Mouse (Mus musculus) megakaryocyte-erythroid progenitor cell, adult 5 weeks (primary cell): Measurements from ENCODE around the gene Ankrd54. TPM values are rescaled to one million over a fixed set of nuclear protein-coding genes. Genes with fewer than 3 reads are reported as not detected.

ENCODE experiments used
- polyA plus RNA-seq: library from polyadenylated mRNA; stranded (reverse); fragments of >175 nt; gene quantifications from 2 replicates; pipeline ENCODE4 v1.2.3, GENCODE M21; 2012

The Ankrd54 gene
- 50.6 and 52.5 TPM in 2 replicates for polyA plus RNA-seq

GRCm38 (mm10) chr15:79062376-79063159 is at the start of gene Ankrd54:
Gene Ankrd54 (minus strand): TSS chr15:79062893.

GRCm38 (mm10) chr15:79108421-79109320 is 46.0 kb upstream of the Ankrd54 start, which contains the start of gene Micall1:
Gene Micall1 (plus strand): TSS chr15:79108898.

GRCm38 (mm10) chr15:79074913-79075532 is 12.3 kb upstream of the Ankrd54 start, which contains the start of gene Eif3l:
Gene Eif3l (plus strand): TSS chr15:79075179.

GRCm38 (mm10) chr15:79041585-79041984 is 21.1 kb downstream of the Ankrd54 start, which contains the start of gene Galr3:
Gene Galr3 (plus strand): TSS chr15:79041885.

DNA sequence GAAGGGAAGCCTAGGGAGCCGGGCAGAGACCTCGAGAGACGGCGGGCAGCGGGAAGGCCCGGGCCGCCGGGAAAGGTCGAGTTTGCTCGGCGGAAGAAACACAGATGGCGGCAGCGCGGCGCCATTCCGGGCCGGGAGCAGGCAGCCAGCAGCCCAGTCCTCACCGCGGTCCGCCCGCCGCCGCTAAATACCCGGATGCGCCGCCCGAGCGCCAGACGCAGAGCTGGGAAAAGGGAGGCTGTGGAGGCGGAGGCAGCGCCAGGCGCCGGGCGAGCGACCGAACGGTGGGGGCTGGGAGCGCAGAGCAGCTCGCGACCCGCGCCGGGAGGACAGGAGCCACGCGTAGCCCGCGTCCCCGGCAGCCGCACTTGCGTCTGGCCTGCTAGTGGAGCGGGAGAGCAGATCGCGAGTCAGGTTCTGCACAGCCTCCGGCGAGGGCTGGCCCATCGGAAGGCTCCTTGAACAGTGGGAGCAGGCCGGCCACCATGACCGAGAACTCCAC is 34.4 kb downstream of the Ankrd54 start, which contains the start of gene H1f0:
H1f0 (plus strand) TSS at position 214 of the 502 bp plus-strand sequence.

Other genes starting within 250 kb of the Ankrd54 start
- 0.15 and 0.17 TPM in 2 replicates for gene Cdc42ep1, start 220.3 kb downstream of the Ankrd54 start, polyA plus RNA-seq
- gene Lgals2, start 207.4 kb downstream of the Ankrd54 start, polyA plus RNA-seq, result 0.30 TPM in 1 of 2 replicates, not detected in the other
- gene Gga1, start 185.7 kb downstream of the Ankrd54 start, polyA plus RNA-seq, result 219 and 234 TPM in 2 replicates
- gene Gm49510, start 163.2 kb downstream of the Ankrd54 start, polyA plus RNA-seq, result 5.5 and 6.5 TPM in 2 replicates
- 748 and 820 TPM in 2 replicates for gene Sh3bp1, start 163.1 kb downstream of the Ankrd54 start, polyA plus RNA-seq
- 16.3 and 17.7 TPM in 2 replicates for gene Pdxp, start 149.0 kb downstream of the Ankrd54 start, polyA plus RNA-seq
- gene Lgals1, start 136.2 kb downstream of the Ankrd54 start, polyA plus RNA-seq, result 593 and 813 TPM in 2 replicates
- gene Nol12, start 128.0 kb downstream of the Ankrd54 start, polyA plus RNA-seq, result 19.1 and 19.8 TPM in 2 replicates
- gene Triobp, start 115.2 kb downstream of the Ankrd54 start, polyA plus RNA-seq, result 103 and 106 TPM in 2 replicates
- 73.7 and 99.6 TPM in 2 replicates for gene H1f0, start 34.4 kb downstream of the Ankrd54 start, polyA plus RNA-seq
- gene Galr3, start 21.0 kb downstream of the Ankrd54 start, polyA plus RNA-seq, result 3.5 and 4.6 TPM in 2 replicates
- gene Eif3l, start 12.3 kb upstream of the Ankrd54 start, polyA plus RNA-seq, result 26.5 TPM in 2 replicates
- gene Micall1, start 46.0 kb upstream of the Ankrd54 start, polyA plus RNA-seq, result 31.7 and 33.5 TPM in 2 replicates
- gene Polr2f, start 78.1 kb upstream of the Ankrd54 start, polyA plus RNA-seq, result 229 and 258 TPM in 2 replicates
- 0.46 and 0.53 TPM in 2 replicates for gene 1700088E04Rik, start 78.4 kb upstream of the Ankrd54 start, polyA plus RNA-seq
- gene Sox10, start 102.3 kb upstream of the Ankrd54 start, polyA plus RNA-seq, result 0.08 TPM in 1 of 2 replicates, not detected in the other
- 16.8 and 19.5 TPM in 2 replicates for gene Pick1, start 166.3 kb upstream of the Ankrd54 start, polyA plus RNA-seq
- gene Gm49486, start 166.5 kb upstream of the Ankrd54 start, polyA plus RNA-seq, result 0.03 and 0.22 TPM in 2 replicates
- gene Slc16a8, start 191.9 kb upstream of the Ankrd54 start, polyA plus RNA-seq, result not detected in 2 replicates
- 1.5 TPM in 2 replicates for gene Baiap2l2, start 222.6 kb upstream of the Ankrd54 start, polyA plus RNA-seq